Mouse (Mus musculus) brain, embryonic 14.5 days (tissue): ENCODE results near the gene Cyld.

Experiments
- CTCF ChIP-seq: fragments of 200-500 bp; IDR thresholded peaks from 2 replicates; pipeline ENCODE4 v1.5.1; 2012; ENCODE audit warnings: inconsistent platforms, mild to moderate bottlenecking, moderate library complexity, borderline replicate concordance; ENCODE audit not compliant: insufficient read depth, insufficient read length; ENCODE audit errors: extremely low read depth
- POLR2A ChIP-seq: fragments of 200-500 bp; IDR thresholded peaks from 2 replicates; pipeline ENCODE4 v1.6.1; 2012; ENCODE audit warnings: mild to moderate bottlenecking, inconsistent platforms, borderline replicate concordance; ENCODE audit not compliant: poor library complexity, insufficient read depth, insufficient read length, severe bottlenecking; ENCODE audit errors: extremely low read depth

DNA sequence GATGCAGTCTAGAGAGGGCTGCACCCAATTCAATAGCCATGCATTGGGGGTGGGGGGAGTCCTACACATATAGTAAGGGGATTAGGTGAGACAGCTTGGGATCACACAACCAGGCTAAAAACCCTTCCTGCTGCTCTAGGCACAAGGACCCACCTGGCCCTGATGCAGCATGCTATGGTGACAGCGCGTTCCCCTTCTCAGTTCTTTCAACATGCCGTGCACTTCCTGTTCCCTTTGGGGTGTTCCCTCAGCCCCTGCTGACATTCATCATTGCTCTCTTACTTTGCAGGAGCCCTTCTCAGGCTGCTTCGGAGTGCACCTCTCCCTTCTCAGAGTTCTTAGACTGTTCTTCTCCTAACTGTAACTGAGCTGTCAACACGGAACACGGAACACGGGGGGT is 2.5 kb upstream of the Cyld start:
- TF ChIP-seq CTCF (no peak), POLR2A (no peak)
